Mouse (Mus musculus) megakaryocyte progenitor cell, adult 5-6 weeks (primary cell): ENCODE measurements around the gene Scgb1b24. TPM values are rescaled to one million over a fixed set of nuclear protein-coding genes. Genes with fewer than 3 reads are reported as not detected.

Experiments
- ATAC-seq: replicated peaks from 2 replicates; pipeline ENCODE4 v1.8.0; 2016; ENCODE audit warnings: mild to moderate bottlenecking, moderate TSS enrichment, inconsistent platforms; ENCODE audit not compliant: poor library complexity
- total RNA-seq, 2 experiments: library from RNA; stranded (forward) in 1 of 2; stranded (reverse) in 1 of 2; fragments of 157-497, 149-512 nt in 1 of 2; fragments of 200-1000 nt in 1 of 2; gene quantifications; 2 replicates each; pipeline versions ENCODE4 v1.2.3 to v1.2.4; 2015 to 2017

Scgb1b24 gene
- total RNA-seq (2015), result not detected in 2 replicates
- total RNA-seq (2017), result not detected in 2 replicates

GRCm38 (mm10) chr7:33743499-33743898, at the start of gene Scgb1b24:
TSS of gene Scgb1b24 (plus strand) at chr7:33743799.
- no peak for ATAC-seq

GRCm38 (mm10) chr7:33739212-33739611, 4.4 kb upstream of the Scgb1b24 start, which contains the start of gene Scgb2b24:
TSS of gene Scgb2b24 (minus strand) at chr7:33739312.
- no peak for ATAC-seq

Other genes with a start within 250 kb of the Scgb1b24 start
- not detected in 2 replicates for gene Scgb2b21, start 223.3 kb upstream of the Scgb1b24 start, total RNA-seq (2015)
- not detected in 2 replicates for gene Scgb2b21, start 223.3 kb upstream of the Scgb1b24 start, total RNA-seq (2017)
- gene Scgb2b24, start 4.5 kb upstream of the Scgb1b24 start, total RNA-seq (2015), result not detected in 2 replicates
- gene Scgb2b24, start 4.5 kb upstream of the Scgb1b24 start, total RNA-seq (2017), result not detected in 2 replicates
- not detected in 2 replicates for gene Scgb2b26, start 201.2 kb downstream of the Scgb1b24 start, total RNA-seq (2015)
- gene Scgb2b26, start 201.2 kb downstream of the Scgb1b24 start, total RNA-seq (2017), result not detected in 2 replicates